Mouse (Mus musculus) left cerebral cortex, postnatal 25 days (tissue): Measurements from ENCODE around the gene Pdha2. TPM values are rescaled to one million over a fixed set of nuclear protein-coding genes. Genes with fewer than 3 reads are reported as not detected.

Experiments
- DNase-seq, 2 experiments: peaks; one replicate each; pipeline ENCODE4 v3.0.0; 2022; ENCODE audit warnings: low spot score in 2 of 2, mixed read lengths in 1 of 2
- intact Hi-C: fragments of 180-260 bp; cut with DNase I; formaldehyde crosslinking; loops from one replicate; pipeline ENCODE4 v1.15.1; 2025
- total RNA-seq, 2 experiments: library from RNA; stranded (reverse); gene quantifications; 2 replicates each; pipeline ENCODE4 v1.2.3; 2021

Pdha2 gene
- not detected for total RNA-seq

GRCm38 (mm10) chr3:141212255-141212654 is at the start of gene Pdha2:
Gene Pdha2, minus strand, starts transcription at chr3:141212355.
- intact Hi-C loops = no loop called here
- no peak for DNase-seq

- intact Hi-C loops = no loop called here
- no peak for DNase-seq
Measured at GRCm38 (mm10) chr3:141260518-141260917, 48.4 kb upstream of the Pdha2 start.

GRCm38 (mm10) chr3:141251440-141251839 is 39.3 kb upstream of the Pdha2 start:
- DNase-seq = peak; percentile 52 to 89
- intact Hi-C loops = loop anchor here (5.0 to 10.0 kb wide), 2 partner anchors 213 to 1074 kb away; partner anchors contain the start of gene Unc5c

GRCm38 (mm10) chr3:141244725-141245298 is 32.7 kb upstream of the Pdha2 start:
- no peak for DNase-seq
- intact Hi-C loops = no loop called here

GRCm38 (mm10) chr3:141238071-141238470 is 25.9 kb upstream of the Pdha2 start:
- DNase-seq = no peak
- intact Hi-C loops = no loop called here

- intact Hi-C loops = no loop called here
- DNase-seq = no peak
Measured at GRCm38 (mm10) chr3:141229148-141229547, 17.0 kb upstream of the Pdha2 start.

- DNase-seq = no peak
- intact Hi-C loops = no loop called here
Measured at GRCm38 (mm10) chr3:141222339-141222738, 10.2 kb upstream of the Pdha2 start.

- DNase-seq = no peak
- intact Hi-C loops = no loop called here
Measured at GRCm38 (mm10) chr3:141218561-141218960, 6.4 kb upstream of the Pdha2 start.

- intact Hi-C loops = no loop called here
- no peak for DNase-seq
Measured at GRCm38 (mm10) chr3:141216999-141217398, 4.8 kb upstream of the Pdha2 start.

- intact Hi-C loops = no loop called here
- DNase-seq = no peak
Measured at GRCm38 (mm10) chr3:141216237-141216636, 4.1 kb upstream of the Pdha2 start.

- DNase-seq = peak; percentile 4 to 28
- intact Hi-C loops = no loop called here
Measured at GRCm38 (mm10) chr3:141214789-141215188, 2.6 kb upstream of the Pdha2 start.

GRCm38 (mm10) chr3:141214197-141214596 is 2.0 kb upstream of the Pdha2 start:
- intact Hi-C loops = no loop called here
- no peak for DNase-seq

GRCm38 (mm10) chr3:141211644-141212043 is 511 bp downstream of the Pdha2 start:
- intact Hi-C loops = no loop called here
- no peak for DNase-seq

- no peak for DNase-seq
- intact Hi-C loops = no loop called here
Measured at GRCm38 (mm10) chr3:141201766-141202165, 10.4 kb downstream of the Pdha2 start.

- intact Hi-C loops = no loop called here
- DNase-seq = no peak
Measured at GRCm38 (mm10) chr3:141197308-141197861, 14.8 kb downstream of the Pdha2 start.

- no peak for DNase-seq
- intact Hi-C loops = no loop called here
Measured at GRCm38 (mm10) chr3:141191653-141192052, 20.5 kb downstream of the Pdha2 start.

GRCm38 (mm10) chr3:141190429-141190828 is 21.7 kb downstream of the Pdha2 start:
- no peak for DNase-seq
- intact Hi-C loops = no loop called here

- intact Hi-C loops = no loop called here
- no peak for DNase-seq
Measured at GRCm38 (mm10) chr3:141160986-141161385, 51.2 kb downstream of the Pdha2 start.
